7 mouse cellular contexts compared by ENCODE assay signal in genomic region chr2:125214592-125214991, GRCm38 (mm10). TPM values are rescaled to one million over a fixed set of nuclear protein-coding genes. Genes with fewer than 3 reads are reported as not detected.
DNase-seq lines count a peak whose midpoint lies in the region; ATAC-seq and TF ChIP-seq lines count a peak whose summit lies in the region.

No protein-coding gene starts in this region.

- H3K9me3 ChIP-seq in embryonic facial prominence, embryonic 11.5 days (replicated peaks; ENCODE audit: control insufficient read depth, low read length), result no peaks in the 10 kb centered on the region

- H3K4me3 ChIP-seq in bone marrow, adult 2 months (replicated peaks; ENCODE audit: control insufficient read depth, low read depth, low read length), result no peak overlapping the region
- no peak overlapping the region for H3K4me3 ChIP-seq in embryonic facial prominence, embryonic 11.5 days (ENCODE audit: low read depth, low read length)
- no peak overlapping the region for H3K4me3 ChIP-seq in layer of hippocampus, adult 2 months

- no peak overlapping the region for H3K9ac ChIP-seq in embryonic facial prominence, embryonic 11.5 days (replicated peaks; ENCODE audit: low read length)

- no peak for TF ChIP-seq POLR2A in bone marrow, adult 2 months (IDR thresholded peaks at IDR 0.05; ENCODE audit: borderline replicate concordance, control insufficient read depth, low read depth, low read length)

- 9% methylated on average over 3 of the region's 3 CpGs for WGBS in bone marrow, adult 2 months
- WGBS in embryonic facial prominence, embryonic 11.5 days, result 5% methylated on average over 3 of the region's 3 CpGs

- TF ChIP-seq CTCF in bone marrow, adult 2 months (IDR thresholded peaks at IDR 0.05; ENCODE audit: control insufficient read depth, insufficient read depth, low read length), result peak; percentile 46
- peak; percentile 94 for TF ChIP-seq CTCF in layer of hippocampus, adult 2 months (conservative IDR thresholded peaks at IDR 0.05)

- no peak for ATAC-seq in embryonic facial prominence, embryonic 11.5 days (replicated peaks; ENCODE audit: insufficient number of reproducible peaks, low FRiP score, low TSS enrichment, low read depth)
- ATAC-seq in hematopoietic stem cell, adult 5-6 weeks (replicated peaks in 1 of 2; ENCODE audit: insufficient read depth in 1 of 2, low FRiP score in 2 of 2, low TSS enrichment in 1 of 2, low read depth in 1 of 2, poor library complexity in 2 of 2, severe bottlenecking in 2 of 2), result peak; percentile 79 to 82; a peak in 3 of 4 replicates

- H3K36me3 ChIP-seq in embryonic facial prominence, embryonic 11.5 days (replicated peaks; ENCODE audit: control insufficient read depth, insufficient read depth, low read depth, low read length), result no peaks in the 10 kb centered on the region

- H3K27ac ChIP-seq in bone marrow, adult 2 months (ENCODE audit: control insufficient read depth, insufficient read depth, low read depth, low read length, poor library complexity), result no peak overlapping the region
- no peak overlapping the region for H3K27ac ChIP-seq in embryonic facial prominence, embryonic 11.5 days (replicated peaks; ENCODE audit: low read depth, low read length)
- no peak overlapping the region for H3K27ac ChIP-seq in layer of hippocampus, adult 2 months

- peak; percentile 52 for DNase-seq in MEL-GATA-1-ER (ENCODE audit: extremely low read depth, low read depth)
- peak; percentile 91 for DNase-seq in embryonic facial prominence, embryonic 11.5 days (ENCODE audit: low spot score)
- DNase-seq in layer of hippocampus, adult 2 months (ENCODE audit: low spot score in 2 of 2), result peak; percentile 59 to 82
- peak; percentile 35 for DNase-seq in lung, postnatal 25 days (ENCODE audit: low spot score)
- peak; percentile 84 for DNase-seq in right cerebral cortex, postnatal 14 days

- H3K27me3 ChIP-seq in embryonic facial prominence, embryonic 11.5 days (ENCODE audit: control insufficient read depth, insufficient read depth, low read length), result no peaks in the 10 kb centered on the region

- no peaks in the 10 kb centered on the region for H3K4me1 ChIP-seq in bone marrow, adult 2 months (ENCODE audit: control insufficient read depth, insufficient read depth, low read length)
- H3K4me1 ChIP-seq in embryonic facial prominence, embryonic 11.5 days (ENCODE audit: control insufficient read depth, insufficient read depth, low read length), result no peaks in the 10 kb centered on the region

- no peak overlapping the region for H3K4me2 ChIP-seq in embryonic facial prominence, embryonic 11.5 days (ENCODE audit: low read depth, low read length)

RNA-seq across cellular contexts. Expression of gene Dut, which starts 32.4 kb away (rescaled TPM):
- polyA plus RNA-seq in bone marrow, adult 2 months (2011; ENCODE audit: insufficient read depth, insufficient read length, low replicate concordance, missing spikeins), result 93.9 and 94.2 TPM in 2 replicates
- 230 and 235 TPM in 2 replicates for polyA plus RNA-seq in embryonic facial prominence, embryonic 11.5 days (2014; fragmentation: Nextera tagmentation; extraction: Ambion mirVana)
- 150 and 167 TPM in 2 replicates for total RNA-seq in hematopoietic stem cell, adult 5-6 weeks (2017)
- 10 to 100 TPM; 27.1 to 28.4 TPM for total RNA-seq in layer of hippocampus, adult 2 months (2021)

Comparison
In these comparisons a context has a peak if more than half of its experiments do, and no peak if none do; other contexts are left out.
1. DNase-seq: peak in every context shown above with its lines; median percentile 91 in embryonic facial prominence, embryonic 11.5 days; 84 in right cerebral cortex, postnatal 14 days; 70 in layer of hippocampus, adult 2 months; 52 in MEL-GATA-1-ER; 35 in lung, postnatal 25 days.